Mouse (Mus musculus) common myeloid progenitor, adult 5-6 weeks (primary cell): ENCODE measurements around the gene St8sia6. TPM values are rescaled to one million over a fixed set of nuclear protein-coding genes. Genes with fewer than 3 reads are reported as not detected.
A peak's percentile ranks its signal among the peaks of the same experiment; 100 is the strongest.

Experiments
- ATAC-seq: replicated peaks from 2 replicates; pipeline ENCODE4 v1.8.0; 2016; ENCODE audit warnings: low read depth, mild to moderate bottlenecking, moderate TSS enrichment, inconsistent platforms; ENCODE audit not compliant: poor library complexity, severe bottlenecking
- total RNA-seq: library from RNA; stranded (forward); fragments of 200-1000, 187-1606 nt; gene quantifications from 2 replicates; pipeline ENCODE4 v1.2.3, GENCODE M21; 2017

St8sia6 gene
- total RNA-seq, 1 experiment from 2014 or later = 13.1 TPM

GRCm38 (mm10) chr2:13767532-13768411 lies 26.1 kb downstream of the St8sia6 start:
- ATAC-seq = no peak

- ATAC-seq = no peak
Observed at GRCm38 (mm10) chr2:13760366-13760765, 33.5 kb downstream of the St8sia6 start.

- peak; percentile 96 for ATAC-seq
Observed at GRCm38 (mm10) chr2:13757412-13757811, 36.5 kb downstream of the St8sia6 start.

GRCm38 (mm10) chr2:13755733-13756132 lies 38.1 kb downstream of the St8sia6 start:
- no peak for ATAC-seq

GRCm38 (mm10) chr2:13751691-13752090 lies 42.2 kb downstream of the St8sia6 start:
- ATAC-seq = no peak

- ATAC-seq = peak; percentile 79
Observed at GRCm38 (mm10) chr2:13750777-13751176, 43.1 kb downstream of the St8sia6 start.

- ATAC-seq = no peak
Observed at GRCm38 (mm10) chr2:13750089-13750488, 43.8 kb downstream of the St8sia6 start.

- ATAC-seq = no peak
Observed at GRCm38 (mm10) chr2:13749176-13749575, 44.7 kb downstream of the St8sia6 start.

- ATAC-seq = no peak
Observed at GRCm38 (mm10) chr2:13747576-13747975, 46.3 kb downstream of the St8sia6 start.

GRCm38 (mm10) chr2:13746023-13746422 lies 47.8 kb downstream of the St8sia6 start:
- peak; percentile 28; the same call in 1 of the 2 replicates for ATAC-seq

GRCm38 (mm10) chr2:13738704-13739103 lies 55.2 kb downstream of the St8sia6 start:
- ATAC-seq = no peak

GRCm38 (mm10) chr2:13727901-13728300 lies 66.0 kb downstream of the St8sia6 start:
- ATAC-seq = no peak

GRCm38 (mm10) chr2:13725592-13725991 lies 68.3 kb downstream of the St8sia6 start:
- no peak for ATAC-seq

- ATAC-seq = no peak
Observed at GRCm38 (mm10) chr2:13722241-13722640, 71.6 kb downstream of the St8sia6 start.

- no peak for ATAC-seq
Observed at GRCm38 (mm10) chr2:13718628-13719185, 75.2 kb downstream of the St8sia6 start.

GRCm38 (mm10) chr2:13708785-13709184 lies 85.1 kb downstream of the St8sia6 start:
- ATAC-seq = no peak

GRCm38 (mm10) chr2:13697514-13697913 lies 96.3 kb downstream of the St8sia6 start:
- ATAC-seq = no peak

GRCm38 (mm10) chr2:13694417-13694816 lies 99.4 kb downstream of the St8sia6 start:
- ATAC-seq = no peak

- no peak for ATAC-seq
Observed at GRCm38 (mm10) chr2:13684380-13684779, 109.5 kb downstream of the St8sia6 start.

- no peak for ATAC-seq
Observed at GRCm38 (mm10) chr2:13683205-13683570, 110.7 kb downstream of the St8sia6 start.

GRCm38 (mm10) chr2:13682488-13683204 lies 111.2 kb downstream of the St8sia6 start:
- no peak for ATAC-seq
